Mouse (Mus musculus): ENCODE data around the gene Grm4. TPM values are rescaled to one million over a fixed set of nuclear protein-coding genes. Genes with fewer than 3 reads are reported as not detected.

Grm4 gene
- not detected in 2 replicates for total RNA-seq (2014; fragmentation: Nextera tagmentation)
- 0.05 TPM in 1 of 2 replicates, not detected in the other for total RNA-seq (2017)
- 0.02 TPM in 1 of 2 replicates, not detected in the other for polyA plus RNA-seq (2012)

DNA sequence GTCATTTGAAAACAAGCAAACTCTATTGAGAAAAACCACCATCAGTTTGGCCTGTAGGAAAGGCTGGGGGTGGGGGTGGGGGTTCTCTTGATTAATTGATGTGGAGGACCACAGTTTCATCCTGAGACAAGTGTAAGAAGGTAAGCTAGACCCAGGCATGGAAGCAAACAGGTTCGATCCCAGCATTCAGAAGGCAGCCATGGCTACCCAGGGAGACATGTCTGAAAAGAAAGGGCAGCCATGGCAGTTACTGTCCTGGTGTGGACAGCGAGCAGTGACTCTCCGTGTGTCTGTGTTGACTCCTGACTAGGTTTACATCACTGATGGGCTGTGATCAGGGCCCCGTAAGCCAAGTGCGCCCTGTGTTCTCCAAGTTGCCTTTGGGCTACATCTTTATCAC is at the start of gene Grm4:
Grm4 (minus strand) TSS at position 101 of the 400 bp plus-strand sequence.
- Histone ChIP-seq H3K27me3 (ENCODE audit: insufficient read depth, low read length) (peaks cover 8% of the 10 kb centered on the region; the same call in 1 of the 2 replicates), H3K4me1 (ENCODE audit: insufficient read depth, low read depth, low read length) (no peaks in the 10 kb centered on the region), H3K9me3 (replicated peaks) (no peaks in the 10 kb centered on the region), H3K4me3 (ENCODE audit: low read depth, low read length) (no peak within 1 kb of the TSS), H3K36me3 (replicated peaks) (no peaks in the 10 kb centered on the region)
- no peak for DNase-seq (ENCODE audit: low spot score)
- TF ChIP-seq GATA1 (IDR thresholded peaks at IDR 0.05; ENCODE audit: borderline replicate concordance, low read length) (no peak), POLR2AphosphoS5 (IDR thresholded peaks at IDR 0.05; ENCODE audit: insufficient replicate concordance, low read depth, low read length) (no peak), CTCF (IDR thresholded peaks at IDR 0.05; ENCODE audit: low read depth, low read length) (no peak), GATA2 (IDR thresholded peaks at IDR 0.05; ENCODE audit: borderline replicate concordance, low read depth, low read length) (no peak), TAL1 (conservative IDR thresholded peaks at IDR 0.05; ENCODE audit: low read depth, low read length) (no peak)
- ATAC-seq (ENCODE audit: extremely low read depth, insufficient number of reproducible peaks, low FRiP score, poor library complexity, severe bottlenecking) = no peak

DNA sequence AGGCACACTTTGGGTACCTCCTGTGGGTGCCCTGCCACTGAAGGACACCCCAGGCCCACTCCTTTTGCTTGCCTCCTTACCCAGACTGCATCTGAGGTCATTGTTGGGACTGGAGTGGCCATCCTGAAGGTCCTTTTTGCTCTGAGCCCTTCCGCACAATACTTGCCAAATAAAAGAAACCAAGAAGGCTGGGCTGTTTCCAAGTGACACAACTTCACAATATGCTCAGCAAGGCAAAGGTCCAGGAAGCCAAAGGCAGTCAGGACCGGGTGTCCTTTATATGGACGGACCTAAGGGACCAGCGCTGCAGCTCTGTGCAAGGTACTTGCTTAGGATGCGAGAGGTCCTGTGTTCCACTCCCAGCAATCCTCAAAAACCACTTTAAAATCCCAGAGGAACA is 47.0 kb upstream of the Grm4 start:
- peaks cover 59% of the 10 kb centered on the region for H3K4me1 ChIP-seq (ENCODE audit: insufficient read depth, low read depth, low read length)
- H3K4me3 ChIP-seq (ENCODE audit: low read depth, low read length) = no peak overlapping the region
- no peaks in the 10 kb centered on the region for H3K9me3 ChIP-seq (replicated peaks)
- DNase-seq (ENCODE audit: low spot score) (no peak), ATAC-seq (ENCODE audit: extremely low read depth, insufficient number of reproducible peaks, low FRiP score, poor library complexity, severe bottlenecking) (no peak)
- H3K36me3 ChIP-seq (replicated peaks) = peaks cover 37% of the 10 kb centered on the region
- TF ChIP-seq TAL1 (conservative IDR thresholded peaks at IDR 0.05; ENCODE audit: low read depth, low read length) (no peak), GATA2 (IDR thresholded peaks at IDR 0.05; ENCODE audit: borderline replicate concordance, low read depth, low read length) (no peak), CTCF (IDR thresholded peaks at IDR 0.05; ENCODE audit: low read depth, low read length) (no peak), GATA1 (IDR thresholded peaks at IDR 0.05; ENCODE audit: borderline replicate concordance, low read length) (no peak), POLR2AphosphoS5 (IDR thresholded peaks at IDR 0.05; ENCODE audit: insufficient replicate concordance, low read depth, low read length) (no peak)
- peaks cover 9% of the 10 kb centered on the region for H3K27me3 ChIP-seq (ENCODE audit: insufficient read depth, low read length)

DNA sequence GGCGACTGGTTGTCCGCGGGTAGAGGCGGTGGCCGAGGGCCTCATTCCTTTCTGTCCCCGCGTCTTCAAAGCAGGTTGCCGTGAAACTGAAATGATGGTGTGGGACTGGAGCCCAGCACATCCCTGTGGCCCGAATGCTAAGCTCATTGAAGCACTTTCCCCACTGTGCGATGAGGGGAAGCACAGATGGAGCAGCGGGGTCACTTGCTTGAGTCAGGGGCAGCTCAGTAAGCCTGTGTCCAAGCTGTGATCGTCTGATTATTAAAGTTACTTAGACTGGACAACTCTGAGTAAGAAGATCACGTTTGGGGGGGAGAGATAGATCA is 44.7 kb upstream of the Grm4 start:
- peak overlapping the region; percentile 84 for H3K4me3 ChIP-seq (ENCODE audit: low read depth, low read length)
- TF ChIP-seq CTCF (IDR thresholded peaks at IDR 0.05; ENCODE audit: low read depth, low read length) = no peak
- no peak for TF ChIP-seq GATA2 (IDR thresholded peaks at IDR 0.05; ENCODE audit: borderline replicate concordance, low read depth, low read length)
- TF ChIP-seq POLR2AphosphoS5 (IDR thresholded peaks at IDR 0.05; ENCODE audit: insufficient replicate concordance, low read depth, low read length) = no peak
- no peak for TF ChIP-seq TAL1 (conservative IDR thresholded peaks at IDR 0.05; ENCODE audit: low read depth, low read length)
- no peak for TF ChIP-seq GATA1 (IDR thresholded peaks at IDR 0.05; ENCODE audit: borderline replicate concordance, low read length)
- peaks cover 9% of the 10 kb centered on the region for H3K27me3 ChIP-seq (ENCODE audit: insufficient read depth, low read length)
- H3K9me3 ChIP-seq (replicated peaks) = no peaks in the 10 kb centered on the region
- peaks cover 54% of the 10 kb centered on the region for H3K4me1 ChIP-seq (ENCODE audit: insufficient read depth, low read depth, low read length)
- ATAC-seq (ENCODE audit: extremely low read depth, insufficient number of reproducible peaks, low FRiP score, poor library complexity, severe bottlenecking) (no peak), DNase-seq (ENCODE audit: low spot score) (no peak)
- H3K36me3 ChIP-seq (replicated peaks) = peaks cover 38% of the 10 kb centered on the region

DNA sequence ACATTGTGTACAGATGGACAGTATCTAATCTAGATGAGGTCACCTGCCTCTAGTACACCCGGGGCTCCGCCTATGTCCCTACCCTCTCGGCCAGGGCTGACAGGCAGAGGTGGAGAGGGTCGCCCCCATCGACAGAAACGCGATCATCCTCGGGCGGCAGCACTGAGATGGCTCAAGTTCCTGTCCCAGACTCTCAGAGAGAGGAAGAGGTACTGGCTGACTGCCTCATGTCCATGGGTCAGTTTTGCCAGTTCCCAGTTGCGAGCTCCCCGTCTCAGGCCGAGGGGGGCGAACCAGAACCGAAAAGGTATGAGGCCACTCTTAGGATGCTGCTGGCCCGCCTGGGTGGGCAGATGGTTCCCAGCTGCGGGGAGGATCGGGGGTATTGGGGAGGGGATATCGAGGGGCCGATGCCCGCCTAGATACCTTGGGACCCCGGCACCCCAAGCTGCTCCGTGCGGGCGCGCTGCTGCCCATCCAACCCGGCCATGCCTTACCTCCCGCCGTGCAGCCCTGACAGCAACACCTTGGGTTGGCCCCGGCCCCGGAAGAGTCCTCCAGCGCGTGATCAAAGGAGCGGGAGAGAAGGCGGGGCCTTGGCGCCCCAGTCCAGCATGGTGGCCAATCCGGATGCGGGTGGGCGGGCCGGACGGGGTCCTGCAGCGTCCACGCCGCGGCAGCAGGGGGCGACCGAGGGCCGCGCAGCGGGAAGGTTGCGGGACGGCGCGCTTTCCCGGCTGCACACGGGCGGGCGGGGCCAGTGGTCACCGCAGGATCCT is 44.1 kb upstream of the Grm4 start, which contains the start of gene AI413582:
AI413582 (minus strand) TSS at position 594 of the 779 bp plus-strand sequence.
- peak; percentile 62 for ATAC-seq (ENCODE audit: extremely low read depth, insufficient number of reproducible peaks, low FRiP score, poor library complexity, severe bottlenecking)
- DNase-seq (ENCODE audit: low spot score) = peak; percentile 96
- Histone ChIP-seq H3K36me3 (replicated peaks) (peaks cover 44% of the 10 kb centered on the region), H3K4me3 (ENCODE audit: low read depth, low read length) (peak within 1 kb of the TSS; percentile 84), H3K4me1 (ENCODE audit: insufficient read depth, low read depth, low read length) (peaks cover 59% of the 10 kb centered on the region), H3K9me3 (replicated peaks) (no peaks in the 10 kb centered on the region), H3K27me3 (ENCODE audit: insufficient read depth, low read length) (peaks cover 9% of the 10 kb centered on the region)
- TF ChIP-seq CTCF (IDR thresholded peaks at IDR 0.05; ENCODE audit: low read depth, low read length) (peak; percentile 61; the same call in 1 of the 2 replicates), GATA2 (IDR thresholded peaks at IDR 0.05; ENCODE audit: borderline replicate concordance, low read depth, low read length) (no peak), POLR2AphosphoS5 (IDR thresholded peaks at IDR 0.05; ENCODE audit: insufficient replicate concordance, low read depth, low read length) (peak; percentile 79)

DNA sequence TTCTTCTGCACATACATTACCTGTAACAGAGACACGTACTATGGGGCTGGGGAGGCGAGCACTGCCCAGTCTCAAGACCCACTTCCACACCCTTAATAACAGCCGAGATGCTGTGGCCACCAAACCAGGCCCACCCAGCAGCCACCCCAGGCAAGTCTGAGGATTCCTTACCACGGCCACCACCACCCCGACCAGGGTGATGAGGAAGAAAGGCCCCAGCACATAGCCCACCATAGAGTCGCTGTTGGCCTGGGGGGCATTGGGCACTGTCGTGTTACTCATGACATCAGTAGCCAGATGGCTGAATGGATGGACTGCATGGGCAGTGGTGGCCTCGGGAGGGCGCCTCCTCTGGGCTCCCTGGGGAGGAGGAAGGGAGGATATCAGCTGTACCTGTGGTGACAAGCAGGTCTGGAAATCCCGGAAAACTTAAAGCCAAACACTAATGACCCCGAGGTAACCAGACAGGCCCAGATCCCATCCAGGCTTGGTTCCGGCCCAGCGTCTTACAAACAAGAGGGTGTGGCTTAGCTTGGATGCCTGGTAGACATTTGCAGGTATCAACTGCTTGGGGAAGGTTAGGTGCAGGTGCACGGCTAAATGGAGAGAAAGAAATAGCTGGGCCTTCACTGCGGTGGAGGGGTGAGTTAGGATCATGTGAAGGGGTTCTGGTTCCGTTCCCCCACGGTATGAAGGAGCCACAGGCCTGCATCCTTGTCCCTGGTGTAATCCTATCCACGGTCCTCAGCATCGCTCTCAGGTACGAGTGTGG is 43.4 kb upstream of the Grm4 start:
- TF ChIP-seq CTCF (IDR thresholded peaks at IDR 0.05; ENCODE audit: low read depth, low read length) (no peak), POLR2AphosphoS5 (IDR thresholded peaks at IDR 0.05; ENCODE audit: insufficient replicate concordance, low read depth, low read length) (peak; percentile 92; the same call in 1 of the 2 replicates)
- ATAC-seq (ENCODE audit: extremely low read depth, insufficient number of reproducible peaks, low FRiP score, poor library complexity, severe bottlenecking) (peak; percentile 11), DNase-seq (ENCODE audit: low spot score) (peak; percentile 14)
- Histone ChIP-seq H3K4me1 (ENCODE audit: insufficient read depth, low read depth, low read length) (peaks cover 65% of the 10 kb centered on the region), H3K36me3 (replicated peaks) (peaks cover 47% of the 10 kb centered on the region), H3K9me3 (replicated peaks) (no peaks in the 10 kb centered on the region), H3K27me3 (ENCODE audit: insufficient read depth, low read length) (peaks cover 9% of the 10 kb centered on the region), H3K4me3 (ENCODE audit: low read depth, low read length) (peak overlapping the region; percentile 84)

DNA sequence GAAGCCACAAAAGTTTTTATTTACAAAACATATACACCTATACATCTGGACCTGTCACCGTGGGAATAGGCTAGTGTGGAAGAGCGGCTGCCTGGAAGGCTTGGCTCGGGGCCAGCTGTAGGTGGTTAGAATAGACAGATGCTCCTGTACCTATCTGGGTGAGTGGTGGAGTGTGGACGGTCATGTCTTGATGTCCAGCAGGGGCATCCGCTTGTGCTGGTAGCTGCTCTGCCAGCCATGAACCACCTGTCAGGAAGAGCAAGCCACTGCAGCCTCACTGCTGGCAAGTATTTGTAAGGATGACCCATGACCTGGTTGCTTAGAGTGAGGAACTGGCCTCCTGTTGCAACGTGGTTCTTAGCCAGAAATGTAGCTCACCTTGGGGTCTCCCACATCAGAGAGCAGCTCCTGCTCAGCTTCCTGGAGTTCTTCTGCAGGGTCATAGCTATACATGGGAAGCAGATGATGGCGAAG is 42.6 kb upstream of the Grm4 start:
- H3K27me3 ChIP-seq (ENCODE audit: insufficient read depth, low read length) = peaks cover 9% of the 10 kb centered on the region; the same call in 1 of the 2 replicates
- DNase-seq (ENCODE audit: low spot score) (no peak), ATAC-seq (ENCODE audit: extremely low read depth, insufficient number of reproducible peaks, low FRiP score, poor library complexity, severe bottlenecking) (no peak)
- H3K4me3 ChIP-seq (ENCODE audit: low read depth, low read length) = peak overlapping the region; percentile 84; the same call in 1 of the 2 replicates
- H3K4me1 ChIP-seq (ENCODE audit: insufficient read depth, low read depth, low read length) = peaks cover 73% of the 10 kb centered on the region
- TF ChIP-seq CTCF (IDR thresholded peaks at IDR 0.05; ENCODE audit: low read depth, low read length) = no peak
- TF ChIP-seq POLR2AphosphoS5 (IDR thresholded peaks at IDR 0.05; ENCODE audit: insufficient replicate concordance, low read depth, low read length) = 0 out of 2 replicates have a peak, but pooled peaks have one; percentile 86
- no peaks in the 10 kb centered on the region for H3K9me3 ChIP-seq (replicated peaks)
- peaks cover 55% of the 10 kb centered on the region for H3K36me3 ChIP-seq (replicated peaks)
